In the genomic region with DNA sequence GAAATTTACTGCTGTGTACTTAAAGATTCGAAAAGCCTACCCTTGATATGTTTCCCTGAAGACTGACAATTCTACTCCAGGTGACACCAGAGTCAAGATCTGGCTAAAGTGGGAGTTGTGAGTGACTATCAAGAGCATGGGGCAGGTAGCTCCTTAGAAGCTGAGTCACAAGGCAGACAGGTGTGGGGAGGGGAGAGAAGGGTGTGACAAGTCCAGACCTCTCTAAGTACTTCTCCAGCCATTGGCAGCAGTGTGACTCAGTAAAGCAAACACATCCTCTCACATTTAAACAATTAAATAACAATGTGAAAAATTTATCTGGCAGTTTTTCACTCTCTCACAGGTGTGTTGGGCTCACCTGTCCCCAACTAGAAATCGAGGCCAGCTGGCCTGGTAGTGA, we compare ENCODE assay signal across 21 mouse cellular contexts. TPM values are rescaled to one million over a fixed set of nuclear protein-coding genes. Genes with fewer than 3 reads are reported as not detected.
DNase-seq lines count a peak whose midpoint lies in the region; ATAC-seq and TF ChIP-seq lines count a peak whose summit lies in the region.
"Had no signal": no experiment of that assay in that cellular context is flagged by ENCODE, and none has a peak within 500 bp of the region (broad histone marks: within the 10 kb centered on the region; RNA-seq: fewer than 3 reads in every experiment).

No protein-coding gene starts in this region.

- H3K27me3 ChIP-seq in intestine, embryonic 14.5 days (replicated peaks; ENCODE audit: control insufficient read depth, insufficient read depth, low read length), result 0 out of 2 replicates have a peak, but pooled peaks cover 3% of the 10 kb centered on the region
- no peaks in the 10 kb centered on the region for H3K27me3 ChIP-seq in intestine, postnatal 0 days (replicated peaks; ENCODE audit: control insufficient read depth, insufficient read depth, low read length)
- H3K27me3 ChIP-seq in intestine, embryonic 15.5 days (replicated peaks), result no peaks in the 10 kb centered on the region
- no peaks in the 10 kb centered on the region for H3K27me3 ChIP-seq in lung, postnatal 0 days (replicated peaks; ENCODE audit: insufficient read depth, low read length)
- H3K27me3 ChIP-seq in stomach, embryonic 14.5 days (ENCODE audit: control insufficient read depth, insufficient read depth, low read length), result no peaks in the 10 kb centered on the region
- no peaks in the 10 kb centered on the region for H3K27me3 ChIP-seq in hindbrain, embryonic 11.5 days (ENCODE audit: control insufficient read depth, insufficient read depth, low read length)
- H3K27me3 ChIP-seq in neural tube, embryonic 15.5 days (replicated peaks), result no peaks in the 10 kb centered on the region
- H3K27me3 ChIP-seq: embryonic facial prominence, embryonic 13.5 days; forebrain, embryonic 12.5 days had no signal

- DNase-seq in intestine, embryonic 14.5 days (ENCODE audit: low spot score), result no peak
- peak; percentile 92 for DNase-seq in lung, postnatal 0 days (ENCODE audit: low spot score)
- DNase-seq in hindbrain, embryonic 11.5 days (ENCODE audit: low spot score), result no peak
- no peak for DNase-seq in layer of hippocampus, adult 9-10 months (ENCODE audit: low spot score)
- DNase-seq: adrenal gland, postnatal 14 days; cerebellum, adult 18-20 months; cerebellum, adult 9-11 months; cerebellum, postnatal 36 days; gastrocnemius, postnatal 14 days had no signal

- TF ChIP-seq EP300 in lung, postnatal 0 days (IDR thresholded peaks at IDR 0.05), result peak; percentile 98

- no peaks in the 10 kb centered on the region for H3K4me1 ChIP-seq in intestine, embryonic 14.5 days (replicated peaks; ENCODE audit: control insufficient read depth, insufficient read depth, low read length)
- no peaks in the 10 kb centered on the region for H3K4me1 ChIP-seq in intestine, postnatal 0 days (replicated peaks; ENCODE audit: control insufficient read depth, insufficient read depth, low read length)
- no peaks in the 10 kb centered on the region for H3K4me1 ChIP-seq in intestine, embryonic 15.5 days (replicated peaks)
- H3K4me1 ChIP-seq in lung, postnatal 0 days (ENCODE audit: insufficient read depth, low read depth, low read length), result no peaks in the 10 kb centered on the region
- H3K4me1 ChIP-seq in stomach, embryonic 14.5 days (ENCODE audit: control insufficient read depth, insufficient read depth, low read length), result no peaks in the 10 kb centered on the region
- no peaks in the 10 kb centered on the region for H3K4me1 ChIP-seq in hindbrain, embryonic 11.5 days (replicated peaks; ENCODE audit: control insufficient read depth, insufficient read depth, low read length)
- H3K4me1 ChIP-seq in neural tube, embryonic 15.5 days, result no peaks in the 10 kb centered on the region
- H3K4me1 ChIP-seq: forebrain, embryonic 12.5 days; heart, embryonic 12.5 days; hindbrain, embryonic 10.5 days had no signal

- no peaks in the 10 kb centered on the region for H3K9me3 ChIP-seq in intestine, embryonic 14.5 days (ENCODE audit: control insufficient read depth, low read length)
- H3K9me3 ChIP-seq in intestine, postnatal 0 days (ENCODE audit: control insufficient read depth), result no peaks in the 10 kb centered on the region
- H3K9me3 ChIP-seq in intestine, embryonic 15.5 days, result no peaks in the 10 kb centered on the region
- no peaks in the 10 kb centered on the region for H3K9me3 ChIP-seq in lung, postnatal 0 days (ENCODE audit: low read length)
- no peaks in the 10 kb centered on the region for H3K9me3 ChIP-seq in stomach, embryonic 14.5 days (ENCODE audit: control insufficient read depth, low read depth, low read length)
- no peaks in the 10 kb centered on the region for H3K9me3 ChIP-seq in hindbrain, embryonic 11.5 days (ENCODE audit: control insufficient read depth, low read length)
- no peaks in the 10 kb centered on the region for H3K9me3 ChIP-seq in neural tube, embryonic 15.5 days (replicated peaks)
- H3K9me3 ChIP-seq: embryonic facial prominence, embryonic 13.5 days; forebrain, embryonic 12.5 days; hindbrain, embryonic 10.5 days had no signal

- 63% methylated on average over 2 of the region's 2 CpGs for WGBS in intestine, embryonic 14.5 days
- WGBS in intestine, postnatal 0 days, result 52% methylated on average over 2 of the region's 2 CpGs
- 72% methylated on average over 2 of the region's 2 CpGs for WGBS in intestine, embryonic 15.5 days
- WGBS in lung, postnatal 0 days, result 47% methylated on average over 2 of the region's 2 CpGs
- WGBS in stomach, embryonic 14.5 days, result 72% methylated on average over 2 of the region's 2 CpGs
- 83% methylated on average over 2 of the region's 2 CpGs for WGBS in hindbrain, embryonic 11.5 days
- 75% methylated on average over 2 of the region's 2 CpGs for WGBS in neural tube, embryonic 15.5 days

- H3K4me2 ChIP-seq in intestine, embryonic 14.5 days (ENCODE audit: low read length), result no peak overlapping the region
- no peak overlapping the region for H3K4me2 ChIP-seq in intestine, postnatal 0 days (replicated peaks; ENCODE audit: low read depth)
- H3K4me2 ChIP-seq in intestine, embryonic 15.5 days (replicated peaks), result no peak overlapping the region
- no peak overlapping the region for H3K4me2 ChIP-seq in lung, postnatal 0 days (replicated peaks; ENCODE audit: low read depth, low read length)
- no peak overlapping the region for H3K4me2 ChIP-seq in stomach, embryonic 14.5 days (replicated peaks; ENCODE audit: low read depth, low read length)
- H3K4me2 ChIP-seq in hindbrain, embryonic 11.5 days (replicated peaks; ENCODE audit: low read depth, low read length), result no peak overlapping the region
- no peak overlapping the region for H3K4me2 ChIP-seq in neural tube, embryonic 15.5 days
- H3K4me2 ChIP-seq: embryonic facial prominence, embryonic 13.5 days; forebrain, embryonic 12.5 days; heart, embryonic 12.5 days had no signal

- ATAC-seq in intestine, embryonic 14.5 days (replicated peaks; ENCODE audit: low FRiP score, low TSS enrichment, low read depth), result peak; percentile 47; the same call in 1 of the 2 replicates
- ATAC-seq in intestine, postnatal 0 days, result no peak
- peak; percentile 71; the same call in 1 of the 2 replicates for ATAC-seq in intestine, embryonic 15.5 days
- ATAC-seq in lung, postnatal 0 days, result peak; percentile 96
- ATAC-seq in stomach, embryonic 14.5 days (ENCODE audit: insufficient number of reproducible peaks, insufficient read depth, low FRiP score, low read depth), result peak; percentile 85; the same call in 1 of the 2 replicates
- ATAC-seq in hindbrain, embryonic 11.5 days (ENCODE audit: low FRiP score), result no peak
- ATAC-seq in neural tube, embryonic 15.5 days (ENCODE audit: low FRiP score), result no peak
- ATAC-seq: forebrain, embryonic 16.5 days had no signal

- no peak for TF ChIP-seq CTCF in intestine, postnatal 0 days (IDR thresholded peaks at IDR 0.05; ENCODE audit: low read depth)
- no peak for TF ChIP-seq CTCF in lung, postnatal 0 days (IDR thresholded peaks at IDR 0.05)

- no peak overlapping the region for H3K27ac ChIP-seq in intestine, embryonic 14.5 days (ENCODE audit: low read depth)
- no peak overlapping the region for H3K27ac ChIP-seq in intestine, postnatal 0 days (ENCODE audit: low read depth, low read length)
- no peak overlapping the region for H3K27ac ChIP-seq in intestine, embryonic 15.5 days
- peak overlapping the region; percentile 88 for H3K27ac ChIP-seq in lung, postnatal 0 days (ENCODE audit: low read length)
- no peak overlapping the region; the same call in 1 of the 2 replicates for H3K27ac ChIP-seq in stomach, embryonic 14.5 days (ENCODE audit: low read length)
- H3K27ac ChIP-seq in hindbrain, embryonic 11.5 days (ENCODE audit: low read depth, low read length), result no peak overlapping the region
- H3K27ac ChIP-seq in neural tube, embryonic 15.5 days (replicated peaks), result no peak overlapping the region
- H3K27ac ChIP-seq: embryonic facial prominence, embryonic 13.5 days; forebrain, embryonic 12.5 days; hindbrain, embryonic 10.5 days had no signal

- no peak overlapping the region for H3K9ac ChIP-seq in intestine, embryonic 14.5 days (ENCODE audit: low read length)
- no peak overlapping the region for H3K9ac ChIP-seq in intestine, postnatal 0 days (ENCODE audit: low read depth, low read length)
- no peak overlapping the region for H3K9ac ChIP-seq in intestine, embryonic 15.5 days
- no peak overlapping the region for H3K9ac ChIP-seq in lung, postnatal 0 days (replicated peaks; ENCODE audit: low read depth)
- no peak overlapping the region for H3K9ac ChIP-seq in stomach, embryonic 14.5 days (replicated peaks; ENCODE audit: low read depth, low read length)
- no peak overlapping the region for H3K9ac ChIP-seq in hindbrain, embryonic 11.5 days (ENCODE audit: low read depth, low read length)
- H3K9ac ChIP-seq in neural tube, embryonic 15.5 days (replicated peaks), result no peak overlapping the region
- H3K9ac ChIP-seq: embryonic facial prominence, embryonic 13.5 days; forebrain, embryonic 12.5 days; heart, embryonic 12.5 days had no signal

- no peaks in the 10 kb centered on the region for H3K36me3 ChIP-seq in intestine, embryonic 14.5 days (ENCODE audit: control insufficient read depth, insufficient read depth, low read length)
- H3K36me3 ChIP-seq in intestine, postnatal 0 days (ENCODE audit: control insufficient read depth, insufficient read depth), result no peaks in the 10 kb centered on the region
- no peaks in the 10 kb centered on the region for H3K36me3 ChIP-seq in intestine, embryonic 15.5 days
- no peaks in the 10 kb centered on the region for H3K36me3 ChIP-seq in lung, postnatal 0 days (ENCODE audit: insufficient read depth, low read length)
- H3K36me3 ChIP-seq in stomach, embryonic 14.5 days (ENCODE audit: control insufficient read depth, insufficient read depth, low read length), result no peaks in the 10 kb centered on the region
- no peaks in the 10 kb centered on the region for H3K36me3 ChIP-seq in hindbrain, embryonic 11.5 days (ENCODE audit: control insufficient read depth, insufficient read depth, low read length)
- H3K36me3 ChIP-seq in neural tube, embryonic 15.5 days, result no peaks in the 10 kb centered on the region
- H3K36me3 ChIP-seq: embryonic facial prominence, embryonic 13.5 days; forebrain, embryonic 12.5 days; heart, embryonic 12.5 days; hindbrain, embryonic 10.5 days had no signal

- H3K4me3 ChIP-seq in intestine, embryonic 14.5 days (ENCODE audit: low read depth, low read length), result no peak overlapping the region
- no peak overlapping the region for H3K4me3 ChIP-seq in intestine, postnatal 0 days (ENCODE audit: low read depth, low read length)
- H3K4me3 ChIP-seq in intestine, embryonic 15.5 days (replicated peaks), result no peak overlapping the region
- no peak overlapping the region for H3K4me3 ChIP-seq in lung, postnatal 0 days (ENCODE audit: low read depth, low read length)
- H3K4me3 ChIP-seq in stomach, embryonic 14.5 days (ENCODE audit: low read depth, low read length), result no peak overlapping the region
- H3K4me3 ChIP-seq in hindbrain, embryonic 11.5 days (ENCODE audit: low read depth, low read length), result no peak overlapping the region
- H3K4me3 ChIP-seq in neural tube, embryonic 15.5 days (replicated peaks), result no peak overlapping the region
- H3K4me3 ChIP-seq: embryonic facial prominence, embryonic 13.5 days; forebrain, embryonic 12.5 days; heart, embryonic 12.5 days; hindbrain, embryonic 10.5 days had no signal

RNA-seq across cellular contexts. Expression of a gene that starts 44.9 kb away (rescaled TPM):
- polyA plus RNA-seq in intestine, embryonic 14.5 days (2014; fragmentation: Nextera tagmentation; extraction: Ambion mirVana), result not detected in 2 replicates
- not detected in 2 replicates for polyA plus RNA-seq in intestine, postnatal 0 days (2015; fragmentation: Nextera tagmentation; extraction: Ambion mirVana)
- polyA plus RNA-seq in intestine, embryonic 15.5 days (2015; fragmentation: Nextera tagmentation; extraction: Ambion mirVana), result not detected in 2 replicates
- polyA plus RNA-seq in lung, postnatal 0 days (2015; fragmentation: Nextera tagmentation; extraction: Ambion mirVana), result not detected in 2 replicates
- polyA plus RNA-seq in stomach, embryonic 14.5 days (2014; fragmentation: Nextera tagmentation; extraction: Ambion mirVana), result not detected in 2 replicates
- polyA plus RNA-seq in hindbrain, embryonic 11.5 days (2014; fragmentation: Nextera tagmentation; extraction: Ambion mirVana), result not detected in 2 replicates
- not detected in 2 replicates for polyA plus RNA-seq in neural tube, embryonic 15.5 days (2015; fragmentation: Nextera tagmentation; extraction: Ambion mirVana)
- polyA plus RNA-seq: C2C12; embryonic facial prominence, embryonic 13.5 days; forebrain, embryonic 12.5 days; forebrain, embryonic 16.5 days; gonadal fat pad, adult 2 months; heart, embryonic 12.5 days; heart, embryonic 16.5 days; hindbrain, embryonic 10.5 days had no signal

Comparison
In these comparisons a context has a peak if more than half of its experiments do, and no peak if none do; other contexts are left out.
1. ATAC-seq: peak in intestine, embryonic 14.5 days (single experiment), intestine, embryonic 15.5 days (single experiment), lung, postnatal 0 days (single experiment) and stomach, embryonic 14.5 days (single experiment); none in intestine, postnatal 0 days (single experiment), hindbrain, embryonic 11.5 days (single experiment) and neural tube, embryonic 15.5 days (single experiment).